Mouse (Mus musculus) mesoderm, embryonic 11.5 days (tissue): ENCODE results near the gene Gsg1l.

ENCODE experiments used
- DNase-seq: peaks from one replicate; pipeline ENCODE4 v3.0.0-alpha.2; 2012; ENCODE audit warnings: low read depth, low spot score

The Gsg1l gene

GRCm38 (mm10) chr7:126080949-126081654 lies 1.1 kb downstream of the Gsg1l start:
- DNase-seq, result no peak

GRCm38 (mm10) chr7:126076935-126077334 lies 5.3 kb downstream of the Gsg1l start:
- no peak for DNase-seq

- DNase-seq, result no peak
Measured at GRCm38 (mm10) chr7:126075058-126075457, 7.2 kb downstream of the Gsg1l start.

GRCm38 (mm10) chr7:126070321-126070720 lies 11.9 kb downstream of the Gsg1l start:
- no peak for DNase-seq

GRCm38 (mm10) chr7:126066777-126067176 lies 15.4 kb downstream of the Gsg1l start:
- no peak for DNase-seq

- no peak for DNase-seq
Measured at GRCm38 (mm10) chr7:126065243-126065876, 16.9 kb downstream of the Gsg1l start.

GRCm38 (mm10) chr7:126062228-126062627 lies 20.0 kb downstream of the Gsg1l start:
- DNase-seq, result no peak

- DNase-seq, result no peak
Measured at GRCm38 (mm10) chr7:126058918-126059317, 23.3 kb downstream of the Gsg1l start.

- DNase-seq, result no peak
Measured at GRCm38 (mm10) chr7:126057332-126057914, 24.8 kb downstream of the Gsg1l start.

GRCm38 (mm10) chr7:126054574-126054973 lies 27.6 kb downstream of the Gsg1l start:
- DNase-seq, result no peak

- DNase-seq, result no peak
Measured at GRCm38 (mm10) chr7:126053618-126054017, 28.6 kb downstream of the Gsg1l start.

GRCm38 (mm10) chr7:126051910-126052309 lies 30.3 kb downstream of the Gsg1l start:
- no peak for DNase-seq

- no peak for DNase-seq
Measured at GRCm38 (mm10) chr7:126045077-126045476, 37.1 kb downstream of the Gsg1l start.

- DNase-seq, result no peak
Measured at GRCm38 (mm10) chr7:126042306-126042705, 39.9 kb downstream of the Gsg1l start.

GRCm38 (mm10) chr7:126040794-126041526 lies 41.3 kb downstream of the Gsg1l start:
- DNase-seq, result no peak

- no peak for DNase-seq
Measured at GRCm38 (mm10) chr7:126039847-126040246, 42.4 kb downstream of the Gsg1l start.

- DNase-seq, result no peak
Measured at GRCm38 (mm10) chr7:126039247-126039835, 42.9 kb downstream of the Gsg1l start.

- no peak for DNase-seq
Measured at GRCm38 (mm10) chr7:126038366-126039246, 43.6 kb downstream of the Gsg1l start.

- DNase-seq, result no peak
Measured at GRCm38 (mm10) chr7:126035332-126035731, 46.9 kb downstream of the Gsg1l start.

GRCm38 (mm10) chr7:126032776-126033209 lies 49.4 kb downstream of the Gsg1l start:
- no peak for DNase-seq

GRCm38 (mm10) chr7:126032365-126032755 lies 49.9 kb downstream of the Gsg1l start:
- no peak for DNase-seq
